Mouse (Mus musculus) heart, postnatal 0 days (tissue): ENCODE results near the gene Vangl1. TPM values are rescaled to one million over a fixed set of nuclear protein-coding genes. Genes with fewer than 3 reads are reported as not detected.
A peak's percentile ranks its signal among the peaks of the same experiment; 100 is the strongest.

Experiments used
- ATAC-seq: fragments of 200-750 bp; cut with Nextera tagmentation; 2 replicates; pipeline ENCODE4 v1.8.0; 2017; ENCODE audit warnings: low read depth, moderate number of reproducible peaks, moderate library complexity; ENCODE audit not compliant: insufficient read depth
- DNase-seq: peaks from one replicate; pipeline ENCODE4 v3.0.0-alpha.2; 2016; ENCODE audit warnings: low spot score
- H3K27ac ChIP-seq: fragments of 300-500 bp; sonication (generic); 2 replicates; pipeline ENCODE4 v1.5.1; 2014; ENCODE audit warnings: low read depth, mild to moderate bottlenecking
- H3K27me3 ChIP-seq: fragments of 300-500 bp; sonication (generic); 2 replicates; pipeline ENCODE4 v1.6.1; 2014; ENCODE audit warnings: low read length, mixed read lengths; ENCODE audit not compliant: control insufficient read depth, insufficient read depth
- H3K36me3 ChIP-seq: fragments of 300-500 bp; sonication (generic); replicated peaks from 2 replicates; pipeline ENCODE4 v1.6.1; 2014; ENCODE audit warnings: low read length, mixed read lengths; ENCODE audit not compliant: control insufficient read depth, insufficient read depth
- H3K4me1 ChIP-seq: fragments of 300-500 bp; sonication (generic); 2 replicates; pipeline ENCODE4 v1.6.1; 2014; ENCODE audit warnings: antibody characterized with exemption; ENCODE audit not compliant: control insufficient read depth, insufficient read depth
- H3K4me2 ChIP-seq: fragments of 300-500 bp; sonication (generic); 2 replicates; pipeline ENCODE4 v1.6.1; 2014; ENCODE audit warnings: low read depth, mild to moderate bottlenecking, low read length, moderate library complexity
- H3K4me3 ChIP-seq: fragments of 300-500 bp; sonication (generic); 2 replicates; pipeline ENCODE4 v1.5.1; 2014; ENCODE audit warnings: low read depth, low read length
- H3K9ac ChIP-seq: fragments of 300-500 bp; sonication (generic); replicated peaks from 2 replicates; pipeline ENCODE4 v1.6.1; 2014; ENCODE audit warnings: low read depth, low read length, mixed read lengths
- H3K9me3 ChIP-seq: fragments of 300-500 bp; sonication (generic); replicated peaks from 2 replicates; pipeline ENCODE4 v1.6.1; 2016; ENCODE audit warnings: low read length; ENCODE audit not compliant: control insufficient read depth
- CTCF ChIP-seq: IDR thresholded peaks from 2 replicates; pipeline ENCODE4 v1.5.1; 2016; ENCODE audit warnings: antibody characterized with exemption, control low read depth, low read depth
- EP300 ChIP-seq: IDR thresholded peaks from 2 replicates; pipeline ENCODE4 v1.6.1; 2016; ENCODE audit warnings: antibody characterized with exemption, low read depth
- WGBS: fragments of 180-500 bp; shearing (Covaris S2); extraction: QIAGEN DNeasy Blood & Tissue Kit; methylation state at CpG from one replicate; pipeline ENCODE4 v1.1.7; 2014; 5-methylcytosine and 5-hydroxymethylcytosine counted together
- polyA plus RNA-seq: library from polyadenylated mRNA; unstranded; fragments of >200 nt; fragmentation: Nextera tagmentation; extraction: Ambion mirVana; gene quantifications from 2 replicates; pipeline ENCODE4 v1.2.1, GENCODE M21; 2015
- total RNA-seq: library from RNA; depleted of rRNA; stranded (reverse); fragments of >200 nt; gene quantifications from 2 replicates; pipeline ENCODE4 v1.2.3, GENCODE M21; 2014; ENCODE audit warnings: low replicate concordance

Gene Vangl1
- total and polyA plus RNA-seq, 2 experiments from 2014 or later: 12.4 to 37.5 TPM

GRCm38 (mm10) chr3:102169197-102169905, 35.1 kb downstream of the Vangl1 start:
- no peak overlapping the region; the same call in 1 of the 2 replicates for H3K4me2 ChIP-seq
- H3K36me3 ChIP-seq: peaks cover 12% of the 10 kb centered on the region
- no peak for TF ChIP-seq CTCF
- TF ChIP-seq EP300: 0 out of 2 replicates have a peak, but pooled peaks have one; percentile 41
- ATAC-seq (peak; percentile 91), DNase-seq (peak; percentile 92)
- H3K4me3 ChIP-seq: no peak overlapping the region
- H3K9me3 ChIP-seq: no peaks in the 10 kb centered on the region
- peak overlapping the region; percentile 58 for H3K27ac ChIP-seq
- no peaks in the 10 kb centered on the region for H3K27me3 ChIP-seq
- 7% methylated on average over 13 of the region's 13 CpGs for WGBS
- 0 out of 2 replicates have a peak overlapping the region, but pooled peaks have one; percentile 10 for H3K9ac ChIP-seq
- peaks cover 48% of the 10 kb centered on the region for H3K4me1 ChIP-seq

DNA sequence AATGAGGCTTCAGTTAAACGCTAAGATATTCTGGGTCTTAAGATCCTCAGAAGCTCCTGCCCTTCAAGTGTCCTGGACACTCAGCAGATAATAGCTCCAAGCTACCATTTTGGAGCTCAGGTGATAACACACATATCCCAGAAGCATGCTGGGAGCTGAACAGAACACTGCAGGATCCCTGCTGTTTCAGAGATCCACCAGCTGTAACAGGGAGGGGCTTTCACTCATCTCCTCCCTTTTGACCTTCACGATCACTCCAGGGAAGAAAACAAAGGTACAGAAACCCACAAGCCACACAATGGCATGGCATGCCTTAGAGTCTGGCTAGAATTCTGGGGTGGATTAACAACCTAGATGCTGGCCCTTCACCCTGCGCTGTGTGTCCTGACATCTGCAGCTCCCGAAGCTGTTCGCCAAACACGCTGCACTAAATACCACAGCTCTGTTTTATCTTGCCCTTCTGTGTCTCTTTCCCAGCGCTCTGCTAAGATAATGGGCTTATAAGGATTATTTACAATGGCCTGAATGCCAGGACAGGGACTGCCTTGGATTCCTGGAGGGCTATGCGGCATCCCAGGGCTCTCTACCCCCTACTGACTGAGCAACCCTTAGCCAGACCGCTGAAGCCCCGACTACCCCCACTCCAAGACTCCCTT, 36.8 kb downstream of the Vangl1 start:
- Histone ChIP-seq H3K4me1 (peaks cover 35% of the 10 kb centered on the region), H3K4me2 (no peak overlapping the region)

DNA sequence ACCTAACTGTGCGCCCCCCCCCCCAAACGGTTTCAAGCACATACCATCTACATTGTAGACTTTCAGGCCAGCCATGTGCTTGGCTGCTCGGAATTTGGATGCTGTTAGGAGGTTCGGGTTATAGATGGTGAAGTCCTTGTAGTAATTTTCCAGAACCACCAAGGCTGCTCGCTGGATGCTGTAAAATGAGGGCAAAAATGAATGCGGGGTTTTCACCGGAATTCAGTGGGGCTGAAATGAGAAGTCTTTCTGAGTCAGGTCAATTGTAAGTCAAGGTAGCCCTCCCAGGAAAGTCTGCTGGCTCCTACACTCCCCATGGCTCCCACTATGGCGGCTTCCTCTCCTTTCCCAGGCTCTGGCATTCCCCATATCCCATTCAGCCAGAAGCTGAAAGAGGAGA, 37.7 kb downstream of the Vangl1 start:
- Histone ChIP-seq H3K4me3 (no peak overlapping the region), H3K4me1 (peaks cover 35% of the 10 kb centered on the region), H3K9ac (no peak overlapping the region), H3K36me3 (peaks cover 27% of the 10 kb centered on the region), H3K27me3 (no peaks in the 10 kb centered on the region), H3K9me3 (no peaks in the 10 kb centered on the region), H3K4me2 (no peak overlapping the region), H3K27ac (no peak overlapping the region)
- ATAC-seq (no peak), DNase-seq (no peak)
- WGBS: 90% methylated on average over 8 of the region's 8 CpGs
- TF ChIP-seq CTCF: no peak
- TF ChIP-seq EP300: no peak

More for the DNA sequence above, 36.8 kb downstream of the Vangl1 start:
- H3K9ac ChIP-seq: no peak overlapping the region
- no peaks in the 10 kb centered on the region for H3K27me3 ChIP-seq
- no peak for ATAC-seq
- WGBS: 39% methylated on average over 10 of the region's 10 CpGs
- DNase-seq: no peak
- H3K4me3 ChIP-seq: no peak overlapping the region
- TF ChIP-seq CTCF: no peak
- no peak for TF ChIP-seq EP300
- H3K36me3 ChIP-seq: peaks cover 23% of the 10 kb centered on the region
- no peak overlapping the region for H3K27ac ChIP-seq
- H3K9me3 ChIP-seq: no peaks in the 10 kb centered on the region

- DNase-seq (no peak), ATAC-seq (no peak)
- H3K4me2 ChIP-seq: no peak overlapping the region
- H3K4me1 ChIP-seq: peaks cover 35% of the 10 kb centered on the region
- no peaks in the 10 kb centered on the region for H3K27me3 ChIP-seq
- H3K4me3 ChIP-seq: no peak overlapping the region
- H3K9me3 ChIP-seq: no peaks in the 10 kb centered on the region
- TF ChIP-seq EP300 (no peak), CTCF (no peak)
- peaks cover 32% of the 10 kb centered on the region for H3K36me3 ChIP-seq
- WGBS: 82% methylated on average over 4 of the region's 4 CpGs
- no peak overlapping the region for H3K9ac ChIP-seq
- no peak overlapping the region for H3K27ac ChIP-seq
These were observed 38.2 kb downstream of the Vangl1 start for GRCm38 (mm10) chr3:102166287-102166620.

GRCm38 (mm10) chr3:102165536-102166286, 38.8 kb downstream of the Vangl1 start:
- DNase-seq: no peak
- H3K4me2 ChIP-seq: no peak overlapping the region
- H3K4me1 ChIP-seq: peaks cover 34% of the 10 kb centered on the region
- no peak overlapping the region for H3K9ac ChIP-seq
- no peaks in the 10 kb centered on the region for H3K27me3 ChIP-seq
- no peak overlapping the region for H3K4me3 ChIP-seq
- peaks cover 37% of the 10 kb centered on the region for H3K36me3 ChIP-seq
- TF ChIP-seq CTCF (no peak), EP300 (no peak)
- 73% methylated on average over 21 of the region's 21 CpGs for WGBS
- no peak overlapping the region for H3K27ac ChIP-seq
- ATAC-seq: no peak
- H3K9me3 ChIP-seq: no peaks in the 10 kb centered on the region
